10 mouse cellular contexts compared by ENCODE assay signal in the genomic region with DNA sequence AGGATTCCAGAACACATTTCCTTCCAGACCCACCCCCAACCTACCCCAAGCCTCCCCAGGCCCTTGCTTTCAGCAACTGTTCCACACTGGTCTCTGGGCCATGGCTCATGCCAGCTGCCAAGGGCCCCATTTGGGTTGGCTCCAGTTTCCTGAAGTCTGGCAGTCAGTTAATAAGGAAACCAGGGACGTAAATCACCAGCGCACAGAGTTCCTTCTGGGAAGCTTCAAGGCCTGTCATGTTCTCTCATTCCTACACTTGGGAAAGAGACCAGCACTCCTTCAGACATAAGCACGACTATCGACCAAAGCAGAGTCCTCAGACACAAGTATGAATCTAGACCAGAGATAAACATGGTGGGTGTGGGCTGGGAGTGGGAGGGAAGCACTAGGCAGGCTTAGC.
DNase-seq lines count a peak whose midpoint lies in the region; ATAC-seq and TF ChIP-seq lines count a peak whose summit lies in the region.
"Had no signal": no experiment of that assay in that cellular context is flagged by ENCODE, and none has a peak within 500 bp of the region (broad histone marks: within the 10 kb centered on the region; RNA-seq: fewer than 3 reads in every experiment).

No protein-coding gene starts in this region.

- no peak overlapping the region for H3K4me2 ChIP-seq in stomach, postnatal 0 days (replicated peaks; ENCODE audit: low read depth)
- H3K4me2 ChIP-seq: hindbrain, embryonic 15.5 days; liver, embryonic 13.5 days had no signal

- no peak overlapping the region for H3K9ac ChIP-seq in stomach, postnatal 0 days (ENCODE audit: low read length)
- H3K9ac ChIP-seq: hindbrain, embryonic 15.5 days; liver, embryonic 13.5 days had no signal

- H3K4me3 ChIP-seq in stomach, postnatal 0 days (ENCODE audit: low read depth, low read length) = no peak overlapping the region
- H3K4me3 ChIP-seq: hindbrain, embryonic 15.5 days; liver, embryonic 13.5 days had no signal

- H3K4me1 ChIP-seq in stomach, postnatal 0 days (replicated peaks; ENCODE audit: control insufficient read depth, insufficient read depth) = no peaks in the 10 kb centered on the region; the same call in 1 of the 2 replicates
- H3K4me1 ChIP-seq: hindbrain, embryonic 15.5 days had no signal

- WGBS in stomach, postnatal 0 days = 30% methylated on average over 4 of the region's 4 CpGs

- H3K36me3 ChIP-seq in stomach, postnatal 0 days (ENCODE audit: control insufficient read depth, insufficient read depth, low read length) = no peaks in the 10 kb centered on the region
- H3K36me3 ChIP-seq: hindbrain, embryonic 15.5 days; liver, embryonic 13.5 days had no signal

- peak; percentile 8 for DNase-seq in ovary, adult 18-20 months (ENCODE audit: low spot score)
- no peak for DNase-seq in ovary, postnatal 36 days (ENCODE audit: low spot score)
- DNase-seq in heart, postnatal 4 days = peak; percentile 60
- DNase-seq in kidney, postnatal 4 days = peak; percentile 59 to 71
- peak; percentile 48 for DNase-seq in stomach, postnatal 0 days (ENCODE audit: low spot score)
- DNase-seq in spleen, adult 12 weeks (ENCODE audit: low spot score) = no peak
- DNase-seq in layer of hippocampus, postnatal 36 days = no peak
- no peak for DNase-seq in right cerebral cortex, postnatal 4 days
- DNase-seq: liver, embryonic 13.5 days had no signal

- no peak for TF ChIP-seq CTCF in stomach, postnatal 0 days (IDR thresholded peaks at IDR 0.05; ENCODE audit: low read depth)

- ATAC-seq in stomach, postnatal 0 days (ENCODE audit: low FRiP score, low TSS enrichment) = peak; percentile 36; the same call in 1 of the 2 replicates

- no peak for TF ChIP-seq EP300 in stomach, postnatal 0 days (optimal IDR thresholded peaks at IDR 0.05)

- no peaks in the 10 kb centered on the region for H3K9me3 ChIP-seq in stomach, postnatal 0 days (ENCODE audit: control insufficient read depth, low read length)
- H3K9me3 ChIP-seq: hindbrain, embryonic 15.5 days; liver, embryonic 13.5 days had no signal

- no peaks in the 10 kb centered on the region for H3K27me3 ChIP-seq in stomach, postnatal 0 days (ENCODE audit: control insufficient read depth, insufficient read depth, low read length)
- H3K27me3 ChIP-seq: hindbrain, embryonic 15.5 days; liver, embryonic 13.5 days had no signal

- peak overlapping the region; percentile 58; the same call in 1 of the 2 replicates for H3K27ac ChIP-seq in stomach, postnatal 0 days (replicated peaks)
- H3K27ac ChIP-seq: hindbrain, embryonic 15.5 days; liver, embryonic 13.5 days had no signal

Comparison
In these comparisons a context has a peak if more than half of its experiments do, and no peak if none do; other contexts are left out.
1. DNase-seq: peak in ovary, adult 18-20 months (single experiment), heart, postnatal 4 days (single experiment), kidney, postnatal 4 days (2 of 2) and stomach, postnatal 0 days (single experiment); none in ovary, postnatal 36 days (single experiment), spleen, adult 12 weeks (single experiment), layer of hippocampus, postnatal 36 days (0 of 2) and right cerebral cortex, postnatal 4 days (single experiment).